Mouse (Mus musculus): ENCODE data around the gene Relt. TPM values are rescaled to one million over a fixed set of nuclear protein-coding genes. Genes with fewer than 3 reads are reported as not detected.
A peak's percentile ranks its signal among the peaks of the same experiment; 100 is the strongest.
"Not testable (repeated sequence)": the region's sequence is repeated elsewhere in the genome, so short reads cannot be mapped to it uniquely, and the experiment has no call there.

The Relt gene
- polyA plus RNA-seq, 1 experiment from 2014 or later = 3.5 TPM

- ATAC-seq (ENCODE audit: insufficient number of reproducible peaks, insufficient read depth, low FRiP score, low TSS enrichment, low read depth) = no peak
- no peak overlapping the region; the same call in 1 of the 2 replicates for H3K4me2 ChIP-seq
- 0 out of 2 replicates have a peak overlapping the region, but pooled peaks have one; percentile 18 for H3K9ac ChIP-seq (replicated peaks)
- no peak overlapping the region for H3K4me3 ChIP-seq (replicated peaks)
- no peaks in the 10 kb centered on the region for H3K27me3 ChIP-seq
- no peaks in the 10 kb centered on the region for H3K36me3 ChIP-seq
- 0 out of 2 replicates have a peak overlapping the region, but pooled peaks have one; percentile 17 for H3K27ac ChIP-seq
- H3K9me3 ChIP-seq = no peaks in the 10 kb centered on the region
- 63% methylated on average over 5 of the region's 5 CpGs for WGBS
- H3K4me1 ChIP-seq (replicated peaks) = peaks cover 68% of the 10 kb centered on the region
Measured at GRCm38 (mm10) chr7:100855795-100856573, 7.3 kb downstream of the Relt start.

- H3K4me2 ChIP-seq = no peak overlapping the region
- 0 out of 2 replicates have a peak overlapping the region, but pooled peaks have one; percentile 18 for H3K9ac ChIP-seq (replicated peaks)
- no peak for ATAC-seq (ENCODE audit: insufficient number of reproducible peaks, insufficient read depth, low FRiP score, low TSS enrichment, low read depth)
- peaks cover 64% of the 10 kb centered on the region for H3K4me1 ChIP-seq (replicated peaks)
- H3K27me3 ChIP-seq = no peaks in the 10 kb centered on the region
- no peaks in the 10 kb centered on the region for H3K36me3 ChIP-seq
- no peak overlapping the region for H3K4me3 ChIP-seq (replicated peaks)
- H3K9me3 ChIP-seq = no peaks in the 10 kb centered on the region
- WGBS = 58% methylated on average over 4 of the region's 4 CpGs
- 0 out of 2 replicates have a peak overlapping the region, but pooled peaks have one; percentile 17 for H3K27ac ChIP-seq
Measured at GRCm38 (mm10) chr7:100855300-100855699, 7.9 kb downstream of the Relt start.

GRCm38 (mm10) chr7:100854861-100855260, 8.4 kb downstream of the Relt start:
- peak overlapping the region; percentile 31; the same call in 1 of the 2 replicates for H3K27ac ChIP-seq
- no peak overlapping the region for H3K4me2 ChIP-seq
- H3K27me3 ChIP-seq = no peaks in the 10 kb centered on the region
- no peak overlapping the region for H3K9ac ChIP-seq (replicated peaks)
- 49% methylated on average over 5 of the region's 5 CpGs for WGBS
- H3K4me1 ChIP-seq (replicated peaks) = peaks cover 60% of the 10 kb centered on the region
- no peak overlapping the region for H3K4me3 ChIP-seq (replicated peaks)
- 0 out of 2 replicates have a peak, but pooled peaks cover 2% of the 10 kb centered on the region for H3K36me3 ChIP-seq
- ATAC-seq (ENCODE audit: insufficient number of reproducible peaks, insufficient read depth, low FRiP score, low TSS enrichment, low read depth) = no peak
- H3K9me3 ChIP-seq = no peaks in the 10 kb centered on the region

- peak overlapping the region; percentile 31; the same call in 1 of the 2 replicates for H3K27ac ChIP-seq
Measured at GRCm38 (mm10) chr7:100854137-100854814, 9.0 kb downstream of the Relt start.

GRCm38 (mm10) chr7:100853396-100853795, 9.8 kb downstream of the Relt start:
- Histone ChIP-seq H3K4me2 (no peak overlapping the region), H3K4me1 (replicated peaks) (peaks cover 55% of the 10 kb centered on the region), H3K9me3 (no peaks in the 10 kb centered on the region), H3K27ac (0 out of 2 replicates have a peak overlapping the region, but pooled peaks have one; percentile 31), H3K36me3 (0 out of 2 replicates have a peak, but pooled peaks cover 6% of the 10 kb centered on the region), H3K4me3 (replicated peaks) (no peak overlapping the region), H3K27me3 (no peaks in the 10 kb centered on the region), H3K9ac (replicated peaks) (no peak overlapping the region)
- 55% methylated on average over 3 of the region's 3 CpGs for WGBS
- no peak for ATAC-seq (ENCODE audit: insufficient number of reproducible peaks, insufficient read depth, low FRiP score, low TSS enrichment, low read depth)

More at GRCm38 (mm10) chr7:100854137-100854814, 9.0 kb downstream of the Relt start:
- Histone ChIP-seq H3K27me3 (no peaks in the 10 kb centered on the region), H3K4me3 (replicated peaks) (no peak overlapping the region), H3K4me2 (no peak overlapping the region), H3K4me1 (replicated peaks) (peaks cover 57% of the 10 kb centered on the region), H3K9me3 (no peaks in the 10 kb centered on the region), H3K9ac (replicated peaks) (no peak overlapping the region), H3K36me3 (0 out of 2 replicates have a peak, but pooled peaks cover 6% of the 10 kb centered on the region)
- ATAC-seq (ENCODE audit: insufficient number of reproducible peaks, insufficient read depth, low FRiP score, low TSS enrichment, low read depth) = no peak
- WGBS = 26% methylated on average over 6 of the region's 6 CpGs

GRCm38 (mm10) chr7:100851481-100852356, 11.5 kb downstream of the Relt start:
- Histone ChIP-seq H3K4me3 (replicated peaks) (no peak overlapping the region), H3K36me3 (peaks cover 10% of the 10 kb centered on the region; the same call in 1 of the 2 replicates), H3K4me1 (replicated peaks) (peaks cover 42% of the 10 kb centered on the region), H3K27me3 (no peaks in the 10 kb centered on the region), H3K4me2 (no peak overlapping the region), H3K9ac (replicated peaks) (0 out of 2 replicates have a peak overlapping the region, but pooled peaks have one; percentile 27), H3K9me3 (no peaks in the 10 kb centered on the region), H3K27ac (no peak overlapping the region)
- no peak for ATAC-seq (ENCODE audit: insufficient number of reproducible peaks, insufficient read depth, low FRiP score, low TSS enrichment, low read depth)
- 76% methylated on average over 9 of the region's 9 CpGs for WGBS

GRCm38 (mm10) chr7:100849508-100849907, 13.7 kb downstream of the Relt start:
- 87% methylated on average over 2 of the region's 2 CpGs for WGBS
- no peak overlapping the region for H3K9ac ChIP-seq (replicated peaks)
- H3K4me1 ChIP-seq (replicated peaks) = peaks cover 44% of the 10 kb centered on the region
- H3K27ac ChIP-seq = no peak overlapping the region
- peaks cover 10% of the 10 kb centered on the region; the same call in 1 of the 2 replicates for H3K36me3 ChIP-seq
- no peaks in the 10 kb centered on the region for H3K27me3 ChIP-seq
- ATAC-seq (ENCODE audit: insufficient number of reproducible peaks, insufficient read depth, low FRiP score, low TSS enrichment, low read depth) = no peak
- no peak overlapping the region for H3K4me2 ChIP-seq
- H3K9me3 ChIP-seq = no peaks in the 10 kb centered on the region
- H3K4me3 ChIP-seq (replicated peaks) = no peak overlapping the region

- ATAC-seq (ENCODE audit: insufficient number of reproducible peaks, insufficient read depth, low FRiP score, low TSS enrichment, low read depth) = no peak
- Histone ChIP-seq H3K9ac (replicated peaks) (no peak overlapping the region), H3K4me3 (replicated peaks) (no peak overlapping the region), H3K27me3 (no peaks in the 10 kb centered on the region), H3K4me1 (replicated peaks) (peaks cover 37% of the 10 kb centered on the region), H3K27ac (no peak overlapping the region), H3K36me3 (peaks cover 10% of the 10 kb centered on the region; the same call in 1 of the 2 replicates), H3K4me2 (no peak overlapping the region), H3K9me3 (no peaks in the 10 kb centered on the region)
- 31% methylated on average over 6 of the region's 6 CpGs for WGBS
Measured at GRCm38 (mm10) chr7:100848744-100849143, 14.5 kb downstream of the Relt start.

- Histone ChIP-seq H3K9ac (replicated peaks) (no peak overlapping the region), H3K36me3 (peaks cover 12% of the 10 kb centered on the region; the same call in 1 of the 2 replicates), H3K27me3 (no peaks in the 10 kb centered on the region), H3K4me1 (replicated peaks) (peaks cover 30% of the 10 kb centered on the region), H3K27ac (no peak overlapping the region), H3K9me3 (no peaks in the 10 kb centered on the region), H3K4me3 (replicated peaks) (no peak overlapping the region), H3K4me2 (no peak overlapping the region)
- ATAC-seq (ENCODE audit: insufficient number of reproducible peaks, insufficient read depth, low FRiP score, low TSS enrichment, low read depth) = no peak
- whole genome bisulfite sequencing = 84% methylated on average over 6 of the region's 6 CpGs
Measured at GRCm38 (mm10) chr7:100847131-100847530, 16.1 kb downstream of the Relt start.

- not testable (repeated sequence) for H3K9ac ChIP-seq (replicated peaks); ATAC-seq (ENCODE audit: insufficient number of reproducible peaks, insufficient read depth, low FRiP score, low TSS enrichment, low read depth); H3K27me3 ChIP-seq; H3K9me3 ChIP-seq; H3K4me2 ChIP-seq; H3K4me3 ChIP-seq (replicated peaks)
- Histone ChIP-seq H3K27ac (peak overlapping the region; percentile 62), H3K4me1 (replicated peaks) (peaks cover 24% of the 10 kb centered on the region), H3K36me3 (peaks cover 17% of the 10 kb centered on the region; the same call in 1 of the 2 replicates)
- 26% methylated on average over 7 of the region's 7 CpGs for WGBS
Measured at GRCm38 (mm10) chr7:100846033-100846432, 17.2 kb downstream of the Relt start.
